Mouse (Mus musculus) mesoderm, embryonic 11.5 days (tissue): ENCODE data around the gene Ifngr1.

Experiments used
- DNase-seq: peaks from one replicate; pipeline ENCODE4 v3.0.0-alpha.2; 2012; ENCODE audit warnings: low read depth, low spot score

Ifngr1 gene

GRCm38 (mm10) chr10:19639630-19640029 is 47.9 kb downstream of the Ifngr1 start:
- DNase-seq = no peak

GRCm38 (mm10) chr10:19645119-19645518 is 53.4 kb downstream of the Ifngr1 start:
- no peak for DNase-seq

- DNase-seq = no peak
Observed at GRCm38 (mm10) chr10:19657426-19657825, 65.7 kb downstream of the Ifngr1 start.
